Mouse (Mus musculus) limb, embryonic 10.5 days (tissue): Measurements from ENCODE around the gene Gm49380. TPM values are rescaled to one million over a fixed set of nuclear protein-coding genes. Genes with fewer than 3 reads are reported as not detected.

Source experiments
- DNase-seq: peaks from one replicate; pipeline ENCODE4 v3.0.0-alpha.2; 2017; ENCODE audit warnings: low spot score
- H3K27ac ChIP-seq: fragments of 300-500 bp; sonication (generic); 2 replicates; pipeline ENCODE4 v1.5.1; 2016; ENCODE audit warnings: mild to moderate bottlenecking
- H3K27me3 ChIP-seq: fragments of 300-500 bp; sonication (generic); 2 replicates; pipeline ENCODE4 v1.6.1; 2016; ENCODE audit warnings: low read depth, mild to moderate bottlenecking; ENCODE audit not compliant: poor library complexity, severe bottlenecking
- H3K36me3 ChIP-seq: fragments of 300-500 bp; sonication (generic); 2 replicates; pipeline ENCODE4 v1.6.1; 2016; ENCODE audit warnings: mild to moderate bottlenecking, moderate library complexity
- H3K4me1 ChIP-seq: fragments of 300-500 bp; sonication (generic); 2 replicates; pipeline ENCODE4 v1.6.1; 2016
- H3K4me3 ChIP-seq: fragments of 300-500 bp; sonication (generic); 2 replicates; pipeline ENCODE4 v1.5.1; 2016; ENCODE audit warnings: mild to moderate bottlenecking, moderate library complexity
- H3K9me3 ChIP-seq: fragments of 300-500 bp; sonication (generic); replicated peaks from 2 replicates; pipeline ENCODE4 v1.6.1; 2016; ENCODE audit warnings: mild to moderate bottlenecking
- WGBS: fragments of 180-500 bp; shearing (Covaris S2); methylation state at CpG from one replicate; pipeline ENCODE4 v1.1.7; 2016; 5-methylcytosine and 5-hydroxymethylcytosine counted together
- polyA plus RNA-seq: library from polyadenylated mRNA; unstranded; fragments of >200 nt; fragmentation: Nextera tagmentation; extraction: Ambion mirVana; gene quantifications from 2 replicates; pipeline ENCODE4 v1.2.1, GENCODE M21; 2016

The Gm49380 gene
- polyA plus RNA-seq = 0.10 and 0.35 TPM in 2 replicates

GRCm38 (mm10) chr9:44113105-44113789 lies at the start of gene Gm49380, which contains the start of gene Rnf26:
TSS of gene Gm49380 (minus strand) at chr9:44113500.
TSS of gene Rnf26 (minus strand) at chr9:44113517.
- under 1% methylated on average over 51 of the region's 51 CpGs for WGBS
- peaks cover 23% of the 10 kb centered on the region for H3K36me3 ChIP-seq
- DNase-seq = peak; percentile 93
- H3K9me3 ChIP-seq = no peaks in the 10 kb centered on the region
- peaks cover 38% of the 10 kb centered on the region for H3K4me1 ChIP-seq
- H3K27me3 ChIP-seq = no peaks in the 10 kb centered on the region
- H3K4me3 ChIP-seq = peak within 1 kb of the TSS; percentile 85
- peak within 1 kb of the TSS; percentile 93 for H3K27ac ChIP-seq

GRCm38 (mm10) chr9:44159886-44160285 lies 46.6 kb upstream of the Gm49380 start:
- Histone ChIP-seq H3K4me1 (no peaks in the 10 kb centered on the region), H3K27ac (no peak overlapping the region), H3K36me3 (peaks cover 94% of the 10 kb centered on the region), H3K9me3 (no peaks in the 10 kb centered on the region), H3K4me3 (no peak overlapping the region), H3K27me3 (no peaks in the 10 kb centered on the region)
- WGBS = 88% methylated on average over 3 of the region's 3 CpGs
- DNase-seq = no peak

GRCm38 (mm10) chr9:44147290-44147689 lies 34.0 kb upstream of the Gm49380 start:
- DNase-seq = no peak
- H3K4me3 ChIP-seq = no peak overlapping the region
- peaks cover 87% of the 10 kb centered on the region for H3K36me3 ChIP-seq
- WGBS = 82% methylated on average over 3 of the region's 3 CpGs
- no peaks in the 10 kb centered on the region for H3K9me3 ChIP-seq
- no peaks in the 10 kb centered on the region for H3K4me1 ChIP-seq
- no peak overlapping the region for H3K27ac ChIP-seq
- no peaks in the 10 kb centered on the region for H3K27me3 ChIP-seq

- no peak for DNase-seq
- Histone ChIP-seq H3K27ac (no peak overlapping the region), H3K36me3 (peaks cover 82% of the 10 kb centered on the region), H3K4me1 (no peaks in the 10 kb centered on the region), H3K27me3 (no peaks in the 10 kb centered on the region), H3K9me3 (no peaks in the 10 kb centered on the region), H3K4me3 (no peak overlapping the region)
Observed at GRCm38 (mm10) chr9:44144718-44145060, 31.4 kb upstream of the Gm49380 start.

- no peak for DNase-seq
- WGBS = 31% methylated on average over 7 of the region's 8 CpGs
- Histone ChIP-seq H3K36me3 (peaks cover 82% of the 10 kb centered on the region), H3K27ac (no peak overlapping the region), H3K27me3 (no peaks in the 10 kb centered on the region), H3K9me3 (no peaks in the 10 kb centered on the region), H3K4me1 (peaks cover 4% of the 10 kb centered on the region; the same call in 1 of the 2 replicates), H3K4me3 (no peak overlapping the region)
Observed at GRCm38 (mm10) chr9:44144023-44144717, 30.9 kb upstream of the Gm49380 start.

- Histone ChIP-seq H3K27ac (no peak overlapping the region), H3K36me3 (peaks cover 80% of the 10 kb centered on the region), H3K4me3 (no peak overlapping the region), H3K9me3 (no peaks in the 10 kb centered on the region), H3K27me3 (no peaks in the 10 kb centered on the region), H3K4me1 (peaks cover 11% of the 10 kb centered on the region; the same call in 1 of the 2 replicates)
- WGBS = 90% methylated on average over 5 of the region's 5 CpGs
- DNase-seq = no peak
Observed at GRCm38 (mm10) chr9:44143421-44143820, 30.1 kb upstream of the Gm49380 start.

GRCm38 (mm10) chr9:44141951-44142350 lies 28.7 kb upstream of the Gm49380 start:
- Histone ChIP-seq H3K36me3 (peaks cover 67% of the 10 kb centered on the region), H3K27ac (no peak overlapping the region), H3K27me3 (peaks cover 5% of the 10 kb centered on the region), H3K4me3 (no peak overlapping the region), H3K9me3 (no peaks in the 10 kb centered on the region), H3K4me1 (peaks cover 12% of the 10 kb centered on the region; the same call in 1 of the 2 replicates)
- no peak for DNase-seq
- WGBS = 76% methylated on average over 5 of the region's 5 CpGs

GRCm38 (mm10) chr9:44137846-44138245 lies 24.5 kb upstream of the Gm49380 start:
- DNase-seq = no peak
- 72% methylated on average over 4 of the region's 4 CpGs for WGBS

GRCm38 (mm10) chr9:44135731-44136411 lies 22.6 kb upstream of the Gm49380 start:
- peaks cover 58% of the 10 kb centered on the region for H3K4me1 ChIP-seq
- H3K27ac ChIP-seq = peak overlapping the region; percentile 73; the same call in 1 of the 2 replicates

More at GRCm38 (mm10) chr9:44137846-44138245, 24.5 kb upstream of the Gm49380 start:
- Histone ChIP-seq H3K4me1 (peaks cover 48% of the 10 kb centered on the region), H3K27me3 (peaks cover 46% of the 10 kb centered on the region), H3K4me3 (no peak overlapping the region), H3K9me3 (no peaks in the 10 kb centered on the region), H3K27ac (no peak overlapping the region), H3K36me3 (peaks cover 31% of the 10 kb centered on the region)

GRCm38 (mm10) chr9:44134851-44135730 lies 21.8 kb upstream of the Gm49380 start:
- peak overlapping the region; percentile 63 for H3K4me3 ChIP-seq
- H3K4me1 ChIP-seq = peaks cover 66% of the 10 kb centered on the region
- 0 out of 2 replicates have a peak, but pooled peaks cover 12% of the 10 kb centered on the region for H3K36me3 ChIP-seq
- WGBS = 3% methylated on average over 49 of the region's 49 CpGs
- peak; percentile 59 for DNase-seq
- peaks cover 69% of the 10 kb centered on the region for H3K27me3 ChIP-seq
- peak overlapping the region; percentile 73 for H3K27ac ChIP-seq
- H3K9me3 ChIP-seq = no peaks in the 10 kb centered on the region

More at GRCm38 (mm10) chr9:44135731-44136411, 22.6 kb upstream of the Gm49380 start:
- Histone ChIP-seq H3K36me3 (0 out of 2 replicates have a peak, but pooled peaks cover 18% of the 10 kb centered on the region), H3K9me3 (no peaks in the 10 kb centered on the region), H3K27me3 (peaks cover 66% of the 10 kb centered on the region), H3K4me3 (peak overlapping the region; percentile 63)
- 66% methylated on average over 7 of the region's 7 CpGs for WGBS
- no peak for DNase-seq

GRCm38 (mm10) chr9:44134101-44134850 lies 21.0 kb upstream of the Gm49380 start, which contains the start of gene Mcam:
TSS of gene Mcam (plus strand) at chr9:44134469.
- peak; percentile 75 for DNase-seq
- Histone ChIP-seq H3K4me1 (peaks cover 71% of the 10 kb centered on the region), H3K4me3 (peak within 1 kb of the TSS; percentile 63), H3K9me3 (no peaks in the 10 kb centered on the region), H3K27me3 (peaks cover 69% of the 10 kb centered on the region), H3K36me3 (0 out of 2 replicates have a peak, but pooled peaks cover 7% of the 10 kb centered on the region), H3K27ac (peak within 1 kb of the TSS; percentile 73)
- WGBS = 3% methylated on average over 54 of the region's 55 CpGs
